Mouse (Mus musculus) heart, postnatal 0 days (tissue): ENCODE results near the gene Med24.
"Not testable (repeated sequence)": the region's sequence is repeated elsewhere in the genome, so short reads cannot be mapped to it uniquely, and the experiment has no call there.

Source experiments
- CTCF ChIP-seq: IDR thresholded peaks from 2 replicates; pipeline ENCODE4 v1.5.1; 2016; ENCODE audit warnings: antibody characterized with exemption, control low read depth, low read depth
- EP300 ChIP-seq: IDR thresholded peaks from 2 replicates; pipeline ENCODE4 v1.6.1; 2016; ENCODE audit warnings: antibody characterized with exemption, low read depth

DNA sequence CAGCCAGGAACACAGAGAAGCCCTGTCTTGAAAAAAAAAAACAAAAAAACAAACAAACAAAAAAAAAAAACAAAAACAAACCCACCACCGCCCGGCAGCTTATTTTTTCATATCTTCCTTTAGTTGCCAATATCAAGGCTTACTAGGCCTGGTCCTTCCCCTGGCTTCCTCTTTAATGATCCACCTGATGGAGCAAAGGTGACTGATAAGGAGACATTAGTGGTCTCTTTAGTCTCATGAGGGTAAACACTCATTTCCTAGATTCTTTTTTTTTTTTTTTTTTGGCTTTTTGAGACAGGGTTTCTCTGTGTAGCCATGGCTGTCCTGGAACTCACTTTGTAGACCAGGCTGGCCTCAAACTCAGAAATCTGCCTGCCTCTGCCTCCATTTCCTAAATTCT, 8.0 kb upstream of the Med24 start:
- TF ChIP-seq CTCF, EP300: not testable (repeated sequence)
